Mouse (Mus musculus) lung, adult 2 months (tissue): ENCODE results near the gene Arid3a. TPM values are rescaled to one million over a fixed set of nuclear protein-coding genes. Genes with fewer than 3 reads are reported as not detected.

Experiments
- DNase-seq: peaks from one replicate; pipeline ENCODE4 v3.0.0; 2022
- H3K4me1 ChIP-seq: fragments of 200-500 bp; 2 replicates; pipeline ENCODE4 v1.6.1; 2011; ENCODE audit warnings: low read length; ENCODE audit not compliant: control insufficient read depth, insufficient read depth
- H3K4me3 ChIP-seq: fragments of 200-500 bp; replicated peaks from 2 replicates; pipeline ENCODE3; 2011; ENCODE audit warnings: low read depth, mild to moderate bottlenecking, control low read depth, low read length; ENCODE audit errors: extremely low read depth
- CTCF ChIP-seq: fragments of 200-500 bp; IDR thresholded peaks from 2 replicates; pipeline ENCODE4 v1.5.1; 2011; ENCODE audit warnings: mild to moderate bottlenecking, low read length, control low read depth; ENCODE audit not compliant: insufficient read depth
- POLR2A ChIP-seq: fragments of 200-500 bp; IDR thresholded peaks from 2 replicates; pipeline ENCODE4 v1.6.1; 2011; ENCODE audit warnings: low read depth, mild to moderate bottlenecking, control low read depth, low read length, borderline replicate concordance; ENCODE audit errors: extremely low read depth
- WGBS: fragments of 180-500 bp; shearing (Covaris S2); methylation state at CpG from one replicate; pipeline ENCODE4 v1.1.7; 2018; 5-methylcytosine and 5-hydroxymethylcytosine counted together
- polyA plus RNA-seq: library from polyadenylated mRNA; depleted of rRNA; stranded (reverse); fragments of >200 nt; gene quantifications from 2 replicates; pipeline ENCODE4 v1.2.3, GENCODE M21; 2012

The Arid3a gene
- polyA plus RNA-seq, 1 experiment, result 7.8 TPM

- peak; percentile 99 for DNase-seq
- under 1% methylated on average over 61 of the region's 61 CpGs for WGBS
- TF ChIP-seq POLR2A (peak; percentile 44; the same call in 1 of the 2 replicates), CTCF (peak; percentile 88)
- peak within 1 kb of the TSS; percentile 96 for H3K4me3 ChIP-seq
- H3K4me1 ChIP-seq, result peaks cover 7% of the 10 kb centered on the region
These were observed 33.2 kb downstream of the Arid3a start, which contains the start of gene Wdr18 for GRCm38 (mm10) chr10:79959847-79960601. TSS of gene Wdr18 (plus strand) at chr10:79960152.

- 10% methylated on average over 10 of the region's 10 CpGs for WGBS
- no peak for DNase-seq
- TF ChIP-seq CTCF, result no peak
- TF ChIP-seq POLR2A, result no peak
These were observed 33.9 kb downstream of the Arid3a start for GRCm38 (mm10) chr10:79960671-79961294.

GRCm38 (mm10) chr10:79964727-79965126, 37.9 kb downstream of the Arid3a start:
- peaks cover 7% of the 10 kb centered on the region for H3K4me1 ChIP-seq
- TF ChIP-seq CTCF (no peak), POLR2A (no peak)
- DNase-seq, result no peak
- 97% methylated on average over 7 of the region's 7 CpGs for WGBS
- H3K4me3 ChIP-seq, result no peak overlapping the region

More at GRCm38 (mm10) chr10:79960671-79961294, 33.9 kb downstream of the Arid3a start:
- Histone ChIP-seq H3K4me1 (peaks cover 7% of the 10 kb centered on the region), H3K4me3 (peak overlapping the region; percentile 96)

GRCm38 (mm10) chr10:79965325-79965724, 38.5 kb downstream of the Arid3a start:
- TF ChIP-seq POLR2A (no peak), CTCF (no peak)
- no peak for DNase-seq
- H3K4me1 ChIP-seq, result peaks cover 7% of the 10 kb centered on the region
- H3K4me3 ChIP-seq, result no peak overlapping the region
- 91% methylated on average over 5 of the region's 5 CpGs for WGBS

- DNase-seq, result no peak
- 92% methylated on average over 5 of the region's 5 CpGs for WGBS
- TF ChIP-seq POLR2A (no peak), CTCF (no peak)
These were observed 40.1 kb downstream of the Arid3a start for GRCm38 (mm10) chr10:79966886-79967400.

GRCm38 (mm10) chr10:79968181-79968580, 41.3 kb downstream of the Arid3a start:
- WGBS, result 74% methylated on average over 1 of the region's 1 CpGs
- DNase-seq, result no peak
- TF ChIP-seq POLR2A, result no peak
- no peak for TF ChIP-seq CTCF
- Histone ChIP-seq H3K4me3 (no peak overlapping the region), H3K4me1 (no peaks in the 10 kb centered on the region)

More at GRCm38 (mm10) chr10:79966886-79967400, 40.1 kb downstream of the Arid3a start:
- Histone ChIP-seq H3K4me3 (no peak overlapping the region), H3K4me1 (no peaks in the 10 kb centered on the region)

GRCm38 (mm10) chr10:79969124-79969568, 42.3 kb downstream of the Arid3a start:
- Histone ChIP-seq H3K4me3 (no peak overlapping the region), H3K4me1 (no peaks in the 10 kb centered on the region)
- 30% methylated on average over 3 of the region's 3 CpGs for WGBS
- TF ChIP-seq POLR2A (no peak), CTCF (no peak)
- no peak for DNase-seq

GRCm38 (mm10) chr10:79970415-79971182, 43.8 kb downstream of the Arid3a start, which contains the start of gene Grin3b:
TSS of gene Grin3b (plus strand) at chr10:79970715.
- Histone ChIP-seq H3K4me1 (no peaks in the 10 kb centered on the region), H3K4me3 (no peak within 1 kb of the TSS)
- no peak for TF ChIP-seq POLR2A
- TF ChIP-seq CTCF, result no peak
- no peak for DNase-seq
- 7% methylated on average over 47 of the region's 47 CpGs for WGBS

GRCm38 (mm10) chr10:79971183-79971497, 44.3 kb downstream of the Arid3a start:
- TF ChIP-seq CTCF, result no peak
- TF ChIP-seq POLR2A, result no peak
- WGBS, result 4% methylated on average over 21 of the region's 21 CpGs
- DNase-seq, result no peak
- H3K4me1 ChIP-seq, result no peaks in the 10 kb centered on the region
- H3K4me3 ChIP-seq, result no peak overlapping the region

GRCm38 (mm10) chr10:79972831-79973230, 46.0 kb downstream of the Arid3a start:
- 45% methylated on average over 14 of the region's 14 CpGs for WGBS
- no peak for DNase-seq
- H3K4me3 ChIP-seq, result no peak overlapping the region
- no peaks in the 10 kb centered on the region for H3K4me1 ChIP-seq
- TF ChIP-seq CTCF, result no peak
- no peak for TF ChIP-seq POLR2A
